Mouse (Mus musculus) intestine, postnatal 0 days (tissue): ENCODE measurements around the gene Tbkbp1. TPM values are rescaled to one million over a fixed set of nuclear protein-coding genes. Genes with fewer than 3 reads are reported as not detected.

Experiments used
- ATAC-seq: fragments of 200-750 bp; cut with Nextera tagmentation; 2 replicates; pipeline ENCODE4 v1.8.0; 2017; ENCODE audit warnings: mild to moderate bottlenecking, moderate TSS enrichment, moderate library complexity
- H3K27ac ChIP-seq: fragments of 300-500 bp; sonication (generic); 2 replicates; pipeline ENCODE4 v1.5.1; 2014; ENCODE audit warnings: mild to moderate bottlenecking, low read depth, low read length, moderate library complexity
- H3K27me3 ChIP-seq: fragments of 300-500 bp; sonication (generic); replicated peaks from 2 replicates; pipeline ENCODE4 v1.6.1; 2014; ENCODE audit warnings: low read length, mixed read lengths; ENCODE audit not compliant: control insufficient read depth, insufficient read depth
- H3K36me3 ChIP-seq: fragments of 300-500 bp; sonication (generic); 2 replicates; pipeline ENCODE4 v1.6.1; 2014; ENCODE audit warnings: mild to moderate bottlenecking, moderate library complexity; ENCODE audit not compliant: control insufficient read depth, insufficient read depth
- H3K4me1 ChIP-seq: fragments of 300-500 bp; sonication (generic); replicated peaks from 2 replicates; pipeline ENCODE4 v1.6.1; 2014; ENCODE audit warnings: antibody characterized with exemption, low read length, mixed read lengths; ENCODE audit not compliant: control insufficient read depth, insufficient read depth
- H3K4me2 ChIP-seq: fragments of 300-500 bp; sonication (generic); replicated peaks from 2 replicates; pipeline ENCODE4 v1.6.1; 2014; ENCODE audit warnings: low read depth, mild to moderate bottlenecking, moderate library complexity
- H3K4me3 ChIP-seq: fragments of 300-500 bp; sonication (generic); 2 replicates; pipeline ENCODE4 v1.5.1; 2014; ENCODE audit warnings: low read depth, low read length
- H3K9ac ChIP-seq: fragments of 300-500 bp; sonication (generic); 2 replicates; pipeline ENCODE4 v1.6.1; 2014; ENCODE audit warnings: mild to moderate bottlenecking, low read depth, low read length
- H3K9me3 ChIP-seq: fragments of 300-500 bp; sonication (generic); 2 replicates; pipeline ENCODE4 v1.6.1; 2016; ENCODE audit warnings: mixed run types; ENCODE audit not compliant: control insufficient read depth
- CTCF ChIP-seq: sonication (generic); IDR thresholded peaks from 2 replicates; pipeline ENCODE4 v1.5.1; 2016; ENCODE audit warnings: low read depth, mild to moderate bottlenecking, control low read depth, antibody characterized with exemption, moderate library complexity
- WGBS: fragments of 180-500 bp; shearing (Covaris S2); extraction: QIAGEN DNeasy Blood & Tissue Kit; methylation state at CpG from one replicate; pipeline ENCODE4 v1.1.7; 2014; 5-methylcytosine and 5-hydroxymethylcytosine counted together
- polyA plus RNA-seq: library from polyadenylated mRNA; unstranded; fragments of >200 nt; fragmentation: Nextera tagmentation; extraction: Ambion mirVana; gene quantifications from 2 replicates; pipeline ENCODE4 v1.2.1, GENCODE M21; 2015

Tbkbp1 gene
- polyA plus RNA-seq, 1 experiment from 2014 or later = 1.7 TPM

GRCm38 (mm10) chr11:97127470-97128223 is 23.6 kb downstream of the Tbkbp1 start:
- no peak for TF ChIP-seq CTCF
- H3K9ac ChIP-seq = peak overlapping the region; percentile 34; the same call in 1 of the 2 replicates

GRCm38 (mm10) chr11:97126645-97127468 is 24.4 kb downstream of the Tbkbp1 start:
- Histone ChIP-seq H3K9me3 (no peaks in the 10 kb centered on the region), H3K9ac (peak overlapping the region; percentile 34; the same call in 1 of the 2 replicates), H3K4me2 (peak overlapping the region; percentile 95), H3K36me3 (no peaks in the 10 kb centered on the region), H3K4me3 (peak overlapping the region; percentile 48), H3K4me1 (no peaks in the 10 kb centered on the region), H3K27me3 (peaks cover 3% of the 10 kb centered on the region; the same call in 1 of the 2 replicates), H3K27ac (no peak overlapping the region)
- WGBS = 3% methylated on average over 32 of the region's 32 CpGs
- no peak for TF ChIP-seq CTCF
- peak; percentile 74 for ATAC-seq

More at GRCm38 (mm10) chr11:97127470-97128223, 23.6 kb downstream of the Tbkbp1 start:
- 0 out of 2 replicates have a peak, but pooled peaks have one; percentile 3 for ATAC-seq
- Histone ChIP-seq H3K27me3 (peaks cover 3% of the 10 kb centered on the region; the same call in 1 of the 2 replicates), H3K4me2 (peak overlapping the region; percentile 95), H3K9me3 (no peaks in the 10 kb centered on the region), H3K4me3 (peak overlapping the region; percentile 48), H3K4me1 (no peaks in the 10 kb centered on the region), H3K27ac (no peak overlapping the region), H3K36me3 (no peaks in the 10 kb centered on the region)
- WGBS = 25% methylated on average over 19 of the region's 19 CpGs

- H3K4me1 ChIP-seq = no peaks in the 10 kb centered on the region
- no peak overlapping the region for H3K4me3 ChIP-seq
- no peak for ATAC-seq
- H3K36me3 ChIP-seq = no peaks in the 10 kb centered on the region
- H3K9ac ChIP-seq = no peak overlapping the region
- H3K27me3 ChIP-seq = 0 out of 2 replicates have a peak, but pooled peaks cover 3% of the 10 kb centered on the region
- TF ChIP-seq CTCF = no peak
- H3K27ac ChIP-seq = no peak overlapping the region
- no peak overlapping the region for H3K4me2 ChIP-seq
- H3K9me3 ChIP-seq = no peaks in the 10 kb centered on the region
- WGBS = 59% methylated on average over 10 of the region's 10 CpGs
Observed at GRCm38 (mm10) chr11:97124266-97125036, 26.8 kb downstream of the Tbkbp1 start.

- 21% methylated on average over 11 of the region's 11 CpGs for WGBS
- no peaks in the 10 kb centered on the region for H3K36me3 ChIP-seq
- H3K9ac ChIP-seq = no peak overlapping the region
- H3K27me3 ChIP-seq = peaks cover 5% of the 10 kb centered on the region; the same call in 1 of the 2 replicates
- TF ChIP-seq CTCF = peak; percentile 62
- no peak for ATAC-seq
- no peak overlapping the region for H3K4me3 ChIP-seq
- H3K4me2 ChIP-seq = no peak overlapping the region
- H3K27ac ChIP-seq = no peak overlapping the region
- H3K9me3 ChIP-seq = no peaks in the 10 kb centered on the region
- no peaks in the 10 kb centered on the region for H3K4me1 ChIP-seq
Observed at GRCm38 (mm10) chr11:97123282-97123890, 27.9 kb downstream of the Tbkbp1 start.

- no peaks in the 10 kb centered on the region for H3K36me3 ChIP-seq
- no peak overlapping the region for H3K4me3 ChIP-seq
- peaks cover 31% of the 10 kb centered on the region for H3K27me3 ChIP-seq
- H3K9me3 ChIP-seq = no peaks in the 10 kb centered on the region
- H3K4me1 ChIP-seq = no peaks in the 10 kb centered on the region
- no peak for ATAC-seq
- no peak for TF ChIP-seq CTCF
- 70% methylated on average over 3 of the region's 3 CpGs for WGBS
- H3K4me2 ChIP-seq = no peak overlapping the region
- no peak overlapping the region for H3K27ac ChIP-seq
- no peak overlapping the region for H3K9ac ChIP-seq
Observed at GRCm38 (mm10) chr11:97120641-97121040, 30.7 kb downstream of the Tbkbp1 start.
